Mouse (Mus musculus) spleen, postnatal 10 days (tissue): ENCODE data around the gene Nek9.
"Not testable (repeated sequence)": the region's sequence is repeated elsewhere in the genome, so short reads cannot be mapped to it uniquely, and the experiment has no call there.

Experiments used
- DNase-seq, 2 experiments: peaks; one replicate each; pipeline ENCODE4 v3.0.0; 2021 to 2022; ENCODE audit warnings: low spot score in 2 of 2

Nek9 gene

GRCm38 (mm10) chr12:85290633-85291032 lies 48.5 kb downstream of the Nek9 start:
- no peak for DNase-seq

GRCm38 (mm10) chr12:85289157-85290000 lies 49.8 kb downstream of the Nek9 start:
- DNase-seq: no peak

GRCm38 (mm10) chr12:85288486-85289156 lies 50.5 kb downstream of the Nek9 start, which contains the start of gene Zc2hc1c:
Gene Zc2hc1c, plus strand, starts transcription at chr12:85288591.
- DNase-seq: peak; percentile 50 to 85

GRCm38 (mm10) chr12:85287809-85288485 lies 51.2 kb downstream of the Nek9 start, which contains the start of gene Acyp1:
Gene Acyp1, minus strand, starts transcription at chr12:85288438.
- peak; percentile 34 to 50 for DNase-seq

GRCm38 (mm10) chr12:85286941-85287340 lies 52.2 kb downstream of the Nek9 start:
- DNase-seq: peak in 1 of 2 experiments; percentile 68

- no peak for DNase-seq
Measured at GRCm38 (mm10) chr12:85284996-85285395, 54.2 kb downstream of the Nek9 start.

GRCm38 (mm10) chr12:85284331-85284730 lies 54.8 kb downstream of the Nek9 start:
- DNase-seq: no peak

- DNase-seq: not testable (repeated sequence)
Measured at GRCm38 (mm10) chr12:85281756-85282155, 57.4 kb downstream of the Nek9 start.

GRCm38 (mm10) chr12:85280845-85281651 lies 58.1 kb downstream of the Nek9 start:
- DNase-seq: no peak

GRCm38 (mm10) chr12:85280105-85280844 lies 58.9 kb downstream of the Nek9 start:
- peak; percentile 95 to 98 for DNase-seq

- no peak for DNase-seq
Measured at GRCm38 (mm10) chr12:85279396-85280080, 59.6 kb downstream of the Nek9 start.

- peak in 1 of 2 experiments; percentile 35 for DNase-seq
Measured at GRCm38 (mm10) chr12:85278919-85279318, 60.2 kb downstream of the Nek9 start.

GRCm38 (mm10) chr12:85276273-85276672 lies 62.9 kb downstream of the Nek9 start:
- DNase-seq: no peak

GRCm38 (mm10) chr12:85273508-85273907 lies 65.7 kb downstream of the Nek9 start:
- DNase-seq: no peak

- DNase-seq: no peak
Measured at GRCm38 (mm10) chr12:85271843-85272206, 67.3 kb downstream of the Nek9 start.

GRCm38 (mm10) chr12:85271132-85271842 lies 67.9 kb downstream of the Nek9 start:
- no peak for DNase-seq

GRCm38 (mm10) chr12:85270319-85270718 lies 68.8 kb downstream of the Nek9 start, which contains the start of gene Mlh3:
Gene Mlh3, minus strand, starts transcription at chr12:85270599.
- peak; percentile 69 to 88 for DNase-seq

GRCm38 (mm10) chr12:85269821-85270220 lies 69.3 kb downstream of the Nek9 start:
- DNase-seq: no peak

GRCm38 (mm10) chr12:85266248-85266647 lies 72.9 kb downstream of the Nek9 start:
- DNase-seq: no peak
